Mouse (Mus musculus) limb, embryonic 13.5 days (tissue): ENCODE results near the gene Thnsl2. TPM values are rescaled to one million over a fixed set of nuclear protein-coding genes. Genes with fewer than 3 reads are reported as not detected.

ENCODE experiments used
- ATAC-seq: fragments of 200-750 bp; cut with Nextera tagmentation; 2 replicates; pipeline ENCODE4 v1.8.0; 2017; ENCODE audit warnings: low read depth, moderate number of reproducible peaks, moderate TSS enrichment; ENCODE audit not compliant: low FRiP score
- H3K27ac ChIP-seq: fragments of 300-500 bp; sonication (generic); 2 replicates; pipeline ENCODE4 v1.5.1; 2015; ENCODE audit warnings: inconsistent platforms, mild to moderate bottlenecking, moderate library complexity
- H3K27me3 ChIP-seq: fragments of 300-500 bp; sonication (generic); 2 replicates; pipeline ENCODE4 v1.6.1; 2015; ENCODE audit warnings: mild to moderate bottlenecking, inconsistent platforms
- H3K36me3 ChIP-seq: fragments of 300-500 bp; sonication (generic); 2 replicates; pipeline ENCODE4 v1.6.1; 2015; ENCODE audit warnings: inconsistent platforms, mild to moderate bottlenecking, moderate library complexity
- H3K4me1 ChIP-seq: fragments of 300-500 bp; sonication (generic); 2 replicates; pipeline ENCODE4 v1.6.1; 2015; ENCODE audit warnings: inconsistent platforms
- H3K4me2 ChIP-seq: fragments of 300-500 bp; sonication (generic); replicated peaks from 2 replicates; pipeline ENCODE4 v1.6.1; 2015; ENCODE audit warnings: inconsistent platforms, mild to moderate bottlenecking, moderate library complexity
- H3K4me3 ChIP-seq: fragments of 300-500 bp; sonication (generic); 2 replicates; pipeline ENCODE4 v1.5.1; 2015; ENCODE audit warnings: moderate library complexity, mild to moderate bottlenecking, inconsistent platforms
- H3K9ac ChIP-seq: fragments of 300-500 bp; sonication (generic); 2 replicates; pipeline ENCODE4 v1.6.1; 2015; ENCODE audit warnings: mild to moderate bottlenecking, inconsistent platforms
- H3K9me3 ChIP-seq: fragments of 300-500 bp; sonication (generic); 2 replicates; pipeline ENCODE4 v1.6.1; 2016; ENCODE audit warnings: inconsistent platforms
- WGBS: fragments of 180-500 bp; shearing (Covaris S2); methylation state at CpG from one replicate; pipeline ENCODE4 v1.1.7; 2015; 5-methylcytosine and 5-hydroxymethylcytosine counted together
- polyA plus RNA-seq: library from polyadenylated mRNA; unstranded; fragments of >200 nt; fragmentation: Nextera tagmentation; extraction: Ambion mirVana; gene quantifications from 2 replicates; pipeline ENCODE4 v1.2.1, GENCODE M21; 2015

Thnsl2 gene
- polyA plus RNA-seq, 1 experiment from 2014 or later = 7.6 TPM

- H3K36me3 ChIP-seq = no peaks in the 10 kb centered on the region
- H3K27ac ChIP-seq = no peak overlapping the region; the same call in 1 of the 2 replicates
- H3K4me3 ChIP-seq = no peak overlapping the region
- H3K9me3 ChIP-seq = peaks cover 3% of the 10 kb centered on the region; the same call in 1 of the 2 replicates
- ATAC-seq = no peak
- no peaks in the 10 kb centered on the region for H3K27me3 ChIP-seq
- WGBS = 58% methylated on average over 4 of the region's 4 CpGs
- H3K4me1 ChIP-seq = peaks cover 6% of the 10 kb centered on the region
- H3K9ac ChIP-seq = no peak overlapping the region
- no peak overlapping the region for H3K4me2 ChIP-seq
Measured at GRCm38 (mm10) chr6:71088992-71089391, 55.2 kb downstream of the Thnsl2 start.

- Histone ChIP-seq H3K4me3 (no peak overlapping the region), H3K4me1 (peaks cover 14% of the 10 kb centered on the region), H3K9ac (no peak overlapping the region), H3K27me3 (no peaks in the 10 kb centered on the region), H3K4me2 (no peak overlapping the region), H3K9me3 (peaks cover 3% of the 10 kb centered on the region; the same call in 1 of the 2 replicates), H3K36me3 (no peaks in the 10 kb centered on the region), H3K27ac (no peak overlapping the region)
- ATAC-seq = no peak
- 77% methylated on average over 7 of the region's 7 CpGs for WGBS
Measured at GRCm38 (mm10) chr6:71083441-71083840, 60.8 kb downstream of the Thnsl2 start.

- no peak overlapping the region for H3K4me3 ChIP-seq
- H3K9me3 ChIP-seq = peaks cover 1% of the 10 kb centered on the region; the same call in 1 of the 2 replicates
- peaks cover 15% of the 10 kb centered on the region for H3K4me1 ChIP-seq
- H3K4me2 ChIP-seq = no peak overlapping the region
- H3K9ac ChIP-seq = no peak overlapping the region
- no peaks in the 10 kb centered on the region for H3K27me3 ChIP-seq
- H3K36me3 ChIP-seq = no peaks in the 10 kb centered on the region
- no peak overlapping the region for H3K27ac ChIP-seq
- 48% methylated on average over 11 of the region's 11 CpGs for WGBS
- ATAC-seq = no peak
Measured at GRCm38 (mm10) chr6:71082084-71082483, 62.2 kb downstream of the Thnsl2 start.

GRCm38 (mm10) chr6:71081230-71081629, 63.0 kb downstream of the Thnsl2 start:
- Histone ChIP-seq H3K9me3 (no peaks in the 10 kb centered on the region), H3K36me3 (no peaks in the 10 kb centered on the region), H3K4me2 (no peak overlapping the region), H3K9ac (no peak overlapping the region), H3K4me3 (no peak overlapping the region), H3K27me3 (no peaks in the 10 kb centered on the region), H3K27ac (no peak overlapping the region), H3K4me1 (peaks cover 15% of the 10 kb centered on the region)
- 50% methylated on average over 6 of the region's 6 CpGs for WGBS
- ATAC-seq = 0 out of 2 replicates have a peak, but pooled peaks have one; percentile 19

Other genes with a start within 250 kb of the Thnsl2 start
- not detected in 2 replicates for gene Tex37, start 225.5 kb downstream of the Thnsl2 start, polyA plus RNA-seq
- 0.15 and 0.20 TPM in 2 replicates for gene Foxi3, start 187.9 kb downstream of the Thnsl2 start, polyA plus RNA-seq
- gene Fabp1, start 55.4 kb upstream of the Thnsl2 start, polyA plus RNA-seq = 0.48 and 2.0 TPM in 2 replicates
- 38.7 and 41.8 TPM in 2 replicates for gene Krcc1, start 127.2 kb upstream of the Thnsl2 start, polyA plus RNA-seq
- 8.7 and 11.7 TPM in 2 replicates for gene Smyd1, start 177.8 kb upstream of the Thnsl2 start, polyA plus RNA-seq
- gene Cd8b1, start 178.3 kb upstream of the Thnsl2 start, polyA plus RNA-seq = not detected in 2 replicates
- gene Cd8a, start 229.0 kb upstream of the Thnsl2 start, polyA plus RNA-seq = not detected in 2 replicates